Mouse (Mus musculus): ENCODE results near the gene Cryba4. TPM values are rescaled to one million over a fixed set of nuclear protein-coding genes. Genes with fewer than 3 reads are reported as not detected.

Cryba4 gene
- polyA plus RNA-seq, 1 experiment = 1.9 TPM

- DNase-seq (ENCODE audit: extremely low spot score in 1 of 2, low spot score in 1 of 2) = no peak
Observed at GRCm38 (mm10) chr5:112211911-112212310, 40.4 kb downstream of the Cryba4 start.

DNA sequence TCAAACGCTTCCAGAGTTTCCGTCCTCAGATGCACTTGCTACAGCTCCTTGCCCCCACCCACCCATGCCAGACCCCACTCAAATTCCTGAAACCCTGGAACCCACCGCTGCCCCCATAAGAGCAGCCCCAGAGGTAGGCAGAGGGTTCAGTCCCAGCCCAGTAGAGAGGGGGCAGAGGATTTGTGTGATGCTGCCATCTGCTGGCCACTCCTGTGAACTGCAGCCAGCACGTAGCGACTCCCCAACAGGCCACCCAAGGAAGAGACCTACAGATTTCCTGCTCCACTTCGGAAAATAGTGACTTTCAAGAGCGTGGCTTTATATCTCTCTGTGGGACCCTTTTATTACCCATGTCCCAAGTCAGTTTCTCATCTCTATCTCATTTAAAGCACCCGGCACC is 42.2 kb downstream of the Cryba4 start:
- DNase-seq (ENCODE audit: extremely low spot score in 1 of 2, low spot score in 1 of 2) = peak in 1 of 2 experiments; percentile 69

- no peak for DNase-seq (ENCODE audit: extremely low spot score in 1 of 2, low spot score in 1 of 2)
Observed at GRCm38 (mm10) chr5:112208321-112208720, 44.0 kb downstream of the Cryba4 start.

- DNase-seq (ENCODE audit: extremely low spot score in 1 of 2, low spot score in 1 of 2) = no peak
Observed at GRCm38 (mm10) chr5:112206543-112207255, 45.6 kb downstream of the Cryba4 start.

- no peak for DNase-seq (ENCODE audit: extremely low spot score in 1 of 2, low spot score in 1 of 2)
Observed at GRCm38 (mm10) chr5:112199656-112200055, 52.7 kb downstream of the Cryba4 start.

Other genes starting within 250 kb of the Cryba4 start
- gene Crybb1, start 3.3 kb upstream of the Cryba4 start, polyA plus RNA-seq (2012; rRNA removed) = 6.6 and 7.2 TPM in 2 replicates
- gene Tpst2, start 24.2 kb upstream of the Cryba4 start, polyA plus RNA-seq (2012; rRNA removed) = 36.6 and 40.7 TPM in 2 replicates
- 36.6 and 40.0 TPM in 2 replicates for gene Tfip11, start 73.8 kb upstream of the Cryba4 start, polyA plus RNA-seq (2012; rRNA removed)
- 55.5 and 58.8 TPM in 2 replicates for gene Srrd, start 90.5 kb upstream of the Cryba4 start, polyA plus RNA-seq (2012; rRNA removed)
- 41.4 and 42.5 TPM in 2 replicates for gene Hps4, start 90.6 kb upstream of the Cryba4 start, polyA plus RNA-seq (2012; rRNA removed)
- 0.04 TPM in 1 of 2 replicates, not detected in the other for gene Gm6583, start 103.5 kb upstream of the Cryba4 start, polyA plus RNA-seq (2012; rRNA removed)
- gene Asphd2, start 142.3 kb upstream of the Cryba4 start, polyA plus RNA-seq (2012; rRNA removed) = 146 and 153 TPM in 2 replicates
- not detected in 2 replicates for gene Gm6588, start 196.9 kb upstream of the Cryba4 start, polyA plus RNA-seq (2012; rRNA removed)